Comparison of ENCODE assay signal across 15 mouse cellular contexts in the genomic region with DNA sequence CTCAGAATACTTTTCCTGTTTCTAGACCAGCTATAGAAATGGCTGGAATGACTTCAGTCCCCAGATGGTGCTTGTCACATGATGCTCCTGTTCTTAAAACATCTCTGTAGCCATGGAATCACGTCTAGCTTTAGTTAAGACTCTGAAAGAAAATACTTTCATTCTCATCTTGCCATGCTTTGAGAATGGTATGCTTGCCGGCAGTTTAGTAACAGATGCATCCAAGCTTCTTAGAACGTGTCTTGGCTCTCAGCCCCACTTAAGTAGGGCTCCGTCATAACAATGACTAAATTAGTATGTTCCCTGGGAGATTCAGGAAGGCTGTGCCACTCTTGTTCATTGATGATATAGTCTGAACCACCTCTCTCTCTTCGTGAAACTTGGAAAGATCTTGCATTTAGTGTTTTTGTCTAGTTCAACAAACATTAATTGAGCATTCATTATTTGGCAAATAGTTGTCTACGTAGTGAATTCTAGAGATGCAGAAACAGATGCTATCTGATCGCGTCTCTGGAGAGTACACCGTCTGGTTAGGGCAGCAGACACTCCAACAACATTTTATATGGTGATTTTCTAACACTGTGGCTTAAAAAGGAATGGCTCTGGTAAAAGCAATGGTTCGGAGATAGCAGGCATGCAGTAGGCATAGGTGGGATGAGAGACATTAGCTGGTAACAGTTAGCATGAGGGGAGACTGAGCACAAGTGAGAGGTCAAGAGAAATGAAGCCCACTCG.
A peak's percentile ranks its signal among the peaks of the same experiment; 100 is the strongest.
DNase-seq lines count a peak whose midpoint lies in the region; ATAC-seq and TF ChIP-seq lines count a peak whose summit lies in the region.
"Had no signal": no experiment of that assay in that cellular context is flagged by ENCODE, and none has a peak within 500 bp of the region (broad histone marks: within the 10 kb centered on the region; RNA-seq: fewer than 3 reads in every experiment).

No protein-coding gene starts in this region.

- intact Hi-C loops in left cerebral cortex, postnatal 14 days (cut with DNase I) = loop anchor here (10.0 kb wide), 1 partner anchor 163 kb away; no protein-coding TSS in a partner anchor

- TF ChIP-seq EP300 in heart, postnatal 0 days (IDR thresholded peaks at IDR 0.05; ENCODE audit: low read depth) = no peak

- H3K9ac ChIP-seq in heart, postnatal 0 days (replicated peaks; ENCODE audit: low read depth, low read length) = no peak overlapping the region
- no peak overlapping the region for H3K9ac ChIP-seq in heart, embryonic 12.5 days
- H3K9ac ChIP-seq: heart, embryonic 13.5 days; intestine, embryonic 15.5 days; limb, embryonic 12.5 days had no signal

- no peak for ATAC-seq in heart, postnatal 0 days (ENCODE audit: insufficient read depth, low read depth)
- no peak for ATAC-seq in heart, embryonic 12.5 days (ENCODE audit: insufficient number of reproducible peaks, low FRiP score)
- ATAC-seq: intestine, embryonic 15.5 days had no signal

- H3K27ac ChIP-seq in heart, postnatal 0 days (ENCODE audit: low read depth) = no peak overlapping the region
- H3K27ac ChIP-seq in heart, embryonic 12.5 days (ENCODE audit: poor library complexity, severe bottlenecking) = no peak overlapping the region
- H3K27ac ChIP-seq: heart, embryonic 13.5 days; intestine, embryonic 15.5 days; limb, embryonic 12.5 days had no signal

- no peak overlapping the region for H3K4me3 ChIP-seq in heart, postnatal 0 days (ENCODE audit: low read depth, low read length)
- H3K4me3 ChIP-seq in heart, embryonic 12.5 days = no peak overlapping the region
- H3K4me3 ChIP-seq: heart, embryonic 13.5 days; intestine, embryonic 15.5 days; limb, embryonic 12.5 days had no signal

- H3K27me3 ChIP-seq in heart, postnatal 0 days (ENCODE audit: control insufficient read depth, insufficient read depth, low read length) = no peaks in the 10 kb centered on the region
- H3K27me3 ChIP-seq in heart, embryonic 12.5 days (replicated peaks) = no peaks in the 10 kb centered on the region
- H3K27me3 ChIP-seq: heart, embryonic 13.5 days; intestine, embryonic 15.5 days; limb, embryonic 12.5 days had no signal

- WGBS in heart, postnatal 0 days = 62% methylated on average over 11 of the region's 11 CpGs
- 80% methylated on average over 11 of the region's 11 CpGs for WGBS in heart, embryonic 12.5 days

- H3K4me1 ChIP-seq in heart, postnatal 0 days (ENCODE audit: control insufficient read depth, insufficient read depth) = peaks cover 4% of the 10 kb centered on the region; the same call in 1 of the 2 replicates
- 0 out of 2 replicates have a peak, but pooled peaks cover 4% of the 10 kb centered on the region for H3K4me1 ChIP-seq in heart, embryonic 12.5 days (replicated peaks)
- H3K4me1 ChIP-seq: intestine, embryonic 15.5 days; limb, embryonic 12.5 days had no signal

- no peak for TF ChIP-seq POLR2A in brain, embryonic 14.5 days (IDR thresholded peaks at IDR 0.05; ENCODE audit: borderline replicate concordance, extremely low read depth, insufficient read depth, insufficient read length, poor library complexity, severe bottlenecking)

- TF ChIP-seq CTCF in heart, postnatal 0 days (IDR thresholded peaks at IDR 0.05; ENCODE audit: low read depth) = no peak
- no peak for TF ChIP-seq CTCF in brain, embryonic 14.5 days (IDR thresholded peaks at IDR 0.05; ENCODE audit: borderline replicate concordance, extremely low read depth, insufficient read depth, insufficient read length)

- H3K4me2 ChIP-seq in heart, postnatal 0 days (ENCODE audit: low read depth, low read length) = peak overlapping the region; percentile 19
- no peak overlapping the region for H3K4me2 ChIP-seq in heart, embryonic 12.5 days
- H3K4me2 ChIP-seq: heart, embryonic 13.5 days; intestine, embryonic 15.5 days; limb, embryonic 12.5 days had no signal

- peaks cover 9% of the 10 kb centered on the region for H3K36me3 ChIP-seq in heart, postnatal 0 days (replicated peaks; ENCODE audit: control insufficient read depth, insufficient read depth, low read length)
- peaks cover 17% of the 10 kb centered on the region for H3K36me3 ChIP-seq in heart, embryonic 12.5 days
- H3K36me3 ChIP-seq: intestine, embryonic 15.5 days had no signal

- DNase-seq in heart, postnatal 0 days (ENCODE audit: low spot score) = peak; percentile 10
- DNase-seq in brain, embryonic 14.5 days (ENCODE audit: low read depth) = peak; percentile 84
- DNase-seq in frontal cortex, postnatal 14 days (ENCODE audit: low spot score in 2 of 2) = peak; percentile 45 to 47
- peak; percentile 65 to 91 for DNase-seq in left cerebral cortex, postnatal 14 days (ENCODE audit: low spot score in 2 of 2)
- DNase-seq in MN1 (ENCODE audit: low spot score) = no peak
- no peak for DNase-seq in kidney, adult 8-10 months
- DNase-seq in adrenal gland, postnatal 14 days = no peak
- DNase-seq: adrenal gland, postnatal 25 days; cerebellum, postnatal 36 days; lung, postnatal 10 days; retina, postnatal 1 day had no signal

- no peaks in the 10 kb centered on the region for H3K9me3 ChIP-seq in heart, postnatal 0 days (replicated peaks; ENCODE audit: control insufficient read depth, low read length)
- H3K9me3 ChIP-seq in heart, embryonic 12.5 days (replicated peaks) = no peaks in the 10 kb centered on the region
- H3K9me3 ChIP-seq: heart, embryonic 13.5 days; intestine, embryonic 15.5 days; limb, embryonic 12.5 days had no signal

Comparison
In these comparisons a context has a peak if more than half of its experiments do, and no peak if none do; other contexts are left out.
1. DNase-seq: peak in heart, postnatal 0 days (single experiment), brain, embryonic 14.5 days (single experiment), frontal cortex, postnatal 14 days (2 of 2) and left cerebral cortex, postnatal 14 days (2 of 2); none in MN1 (single experiment), kidney, adult 8-10 months (0 of 2) and adrenal gland, postnatal 14 days (single experiment).